Mouse (Mus musculus): ENCODE results near the gene Tfap2a. TPM values are rescaled to one million over a fixed set of nuclear protein-coding genes. Genes with fewer than 3 reads are reported as not detected.

Tfap2a gene
- not detected for total RNA-seq (2021)
- long read RNA-seq, experiment 1 = 0 reads
- long read RNA-seq, experiment 2 = 0 reads

DNA sequence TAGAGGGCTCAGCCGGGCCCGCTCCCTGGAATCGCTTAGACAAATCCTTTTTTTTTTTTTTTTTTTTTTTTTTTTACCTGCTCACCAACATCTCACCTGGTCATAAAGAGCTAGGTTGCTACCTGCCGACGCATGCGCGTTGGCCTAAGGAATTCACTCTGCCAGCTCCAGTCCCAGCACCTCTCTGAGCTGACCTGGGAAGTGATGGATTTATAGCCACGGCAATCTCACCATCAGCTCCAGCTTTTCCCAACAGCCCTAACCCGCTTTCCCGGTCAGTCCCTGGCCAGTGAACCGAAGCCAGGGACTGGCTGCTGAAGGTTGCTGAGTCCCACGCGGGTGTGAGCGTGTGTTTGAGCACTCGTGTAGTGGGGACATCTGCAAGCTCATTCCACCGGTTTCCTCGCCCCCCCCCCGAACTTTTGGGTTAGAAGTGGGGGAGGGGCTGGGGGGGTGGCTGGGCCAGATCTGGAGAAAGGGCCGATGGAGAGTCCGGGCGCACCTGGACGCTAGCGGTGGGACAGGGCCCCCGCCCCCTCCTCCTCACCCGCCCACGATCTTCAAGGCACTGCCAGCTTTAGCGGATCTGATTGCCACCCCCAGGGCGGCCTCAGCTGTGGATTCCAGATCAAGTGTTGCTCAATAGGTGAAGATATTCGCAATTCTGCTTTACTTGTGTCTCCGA, at the start of gene Tfap2a:
Gene Tfap2a, minus strand, starts transcription at position 181 of the 685 bp plus-strand sequence.
- no peak for DNase-seq
- intact Hi-C loops (cut with DNase I; ENCODE audit: low total_unique reads) = no loop called here

DNA sequence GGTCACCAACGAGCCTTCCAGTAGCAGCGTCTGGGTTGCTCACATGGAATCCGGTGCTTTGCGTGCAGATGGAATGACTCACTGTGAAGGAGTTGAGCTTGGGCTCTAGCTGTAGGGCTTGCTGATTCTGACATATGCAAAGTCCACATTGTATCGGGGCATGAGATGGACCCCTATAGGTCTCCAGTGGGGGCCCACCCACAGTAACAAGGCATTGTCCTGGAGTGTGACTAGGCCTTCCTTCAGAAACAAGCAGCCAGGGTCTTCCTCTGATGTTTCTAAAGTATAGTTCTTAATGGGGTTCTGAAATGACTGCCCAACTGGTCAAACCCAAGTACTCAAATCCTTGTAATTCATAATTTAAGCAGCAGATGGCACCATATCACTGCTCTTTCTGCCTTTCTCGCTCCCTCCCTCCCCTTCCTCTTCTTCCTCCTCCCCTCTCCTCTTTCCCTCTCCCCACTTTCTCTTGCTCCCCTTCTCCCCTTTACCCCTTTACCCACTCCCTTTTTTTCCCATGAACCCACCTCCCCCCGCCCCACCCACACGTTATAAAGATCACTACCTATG, 46.1 kb upstream of the Tfap2a start:
- intact Hi-C loops (cut with DNase I; ENCODE audit: low total_unique reads) = loop anchor here (10.0 kb wide), 1 partner anchor 451 kb away; no protein-coding TSS in a partner anchor
- DNase-seq = no peak

DNA sequence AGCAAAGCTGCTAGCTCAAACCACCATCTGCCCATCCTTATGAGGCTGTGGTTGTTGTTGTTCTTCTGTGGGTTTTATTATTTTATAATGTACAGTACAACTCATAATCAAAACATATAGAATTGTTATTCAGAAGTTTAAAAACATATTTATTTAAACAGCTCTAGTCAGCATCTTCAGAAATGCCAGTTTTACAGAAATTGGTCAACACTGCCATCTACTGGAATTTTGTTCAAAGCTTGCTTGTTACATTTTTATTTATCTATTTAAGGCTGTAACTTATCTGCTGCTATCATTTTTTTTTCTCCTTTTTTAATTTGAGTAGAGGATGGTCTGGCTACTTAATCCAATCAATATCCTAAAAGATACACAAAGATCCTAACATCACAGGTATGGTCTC, 19.8 kb upstream of the Tfap2a start:
- no peak for DNase-seq
- intact Hi-C loops (cut with DNase I; ENCODE audit: low total_unique reads) = loop anchor here (10.0 kb wide), 1 partner anchor 1313 kb away; no protein-coding TSS in a partner anchor

DNA sequence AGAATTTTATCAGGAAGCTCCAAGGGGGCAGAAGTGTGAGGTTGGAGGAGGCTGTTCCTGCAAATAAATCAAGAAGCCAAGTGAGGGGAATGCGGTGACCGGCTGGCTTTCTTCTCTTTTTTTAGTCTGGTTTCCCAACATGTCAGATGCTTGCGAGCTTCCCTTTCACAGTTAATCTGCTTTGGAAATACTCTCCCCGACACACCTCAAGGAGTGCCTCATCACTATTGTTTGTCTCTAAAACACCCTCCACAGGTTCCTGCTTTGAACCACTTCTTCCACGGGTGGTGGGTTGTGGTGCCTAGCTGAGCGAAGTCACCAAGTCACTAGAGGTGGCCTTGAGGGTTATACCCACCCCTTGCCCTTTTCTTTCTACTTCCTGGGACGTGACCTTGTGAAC, 18.2 kb upstream of the Tfap2a start:
- intact Hi-C loops (cut with DNase I; ENCODE audit: low total_unique reads) = loop anchor here (10.0 kb wide), 1 partner anchor 1312 kb away; no protein-coding TSS in a partner anchor
- no peak for DNase-seq

DNA sequence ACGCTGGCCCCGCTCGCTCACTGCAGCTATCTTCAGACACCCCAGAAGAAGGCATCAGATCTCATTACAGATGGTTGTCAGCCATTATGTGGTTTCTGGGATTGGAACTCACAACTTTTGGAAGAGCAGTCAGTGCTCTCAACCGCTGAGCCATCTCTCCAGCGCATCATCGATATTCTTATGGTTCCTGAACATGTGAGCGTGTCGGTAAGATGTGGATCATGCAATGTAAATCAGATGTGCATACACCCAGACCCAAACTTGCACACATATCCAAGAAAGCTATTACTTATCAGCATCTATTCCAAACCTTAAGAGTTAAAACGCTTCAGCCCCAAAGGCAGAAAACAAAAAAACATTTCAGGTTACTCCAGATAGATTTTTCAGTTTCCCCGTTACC, 15.9 kb upstream of the Tfap2a start:
- DNase-seq = no peak
- intact Hi-C loops (cut with DNase I; ENCODE audit: low total_unique reads) = loop anchor here (10.0 kb wide), 1 partner anchor 1309 kb away; no protein-coding TSS in a partner anchor

DNA sequence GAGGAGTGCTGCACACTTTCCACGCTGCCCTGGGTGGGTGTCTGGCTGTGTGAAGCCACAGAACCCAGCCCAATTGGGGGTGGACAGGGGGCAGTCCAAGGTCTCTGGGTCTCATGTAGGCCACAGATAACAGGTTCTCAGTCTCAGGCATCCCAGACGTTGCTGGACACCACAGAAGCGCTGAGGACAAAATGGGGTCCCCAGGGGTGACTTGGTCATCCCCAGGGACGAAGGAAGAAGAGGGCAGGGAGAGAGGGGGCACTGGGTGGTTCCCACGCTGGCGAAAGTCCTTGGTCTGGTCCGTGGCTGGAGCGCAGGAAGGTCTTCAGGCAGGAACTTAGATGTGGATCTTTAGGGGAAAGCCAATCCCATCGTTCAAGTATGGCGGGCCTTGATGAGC, 13.7 kb upstream of the Tfap2a start:
- intact Hi-C loops (cut with DNase I; ENCODE audit: low total_unique reads) = loop anchor here (10.0 kb wide), 1 partner anchor 1307 kb away; no protein-coding TSS in a partner anchor

DNA sequence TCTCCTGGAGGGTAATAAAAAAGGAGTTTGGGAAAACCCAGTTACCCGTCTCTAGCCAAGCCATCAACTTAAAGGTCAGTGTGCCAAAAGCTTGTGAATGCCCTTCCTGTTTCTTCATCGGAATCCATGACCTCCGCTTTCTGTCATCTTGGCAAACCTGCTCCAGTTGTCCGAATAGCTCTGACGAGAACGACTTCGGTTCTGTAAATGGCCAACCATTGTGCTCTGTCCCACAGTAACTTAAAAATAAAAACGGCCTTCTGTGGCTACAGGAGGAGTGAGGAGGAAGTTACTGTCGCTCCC, 11.4 kb upstream of the Tfap2a start:
- no peak for DNase-seq
- intact Hi-C loops (cut with DNase I; ENCODE audit: low total_unique reads) = no loop called here

More for the DNA sequence above, 13.7 kb upstream of the Tfap2a start:
- no peak for DNase-seq

DNA sequence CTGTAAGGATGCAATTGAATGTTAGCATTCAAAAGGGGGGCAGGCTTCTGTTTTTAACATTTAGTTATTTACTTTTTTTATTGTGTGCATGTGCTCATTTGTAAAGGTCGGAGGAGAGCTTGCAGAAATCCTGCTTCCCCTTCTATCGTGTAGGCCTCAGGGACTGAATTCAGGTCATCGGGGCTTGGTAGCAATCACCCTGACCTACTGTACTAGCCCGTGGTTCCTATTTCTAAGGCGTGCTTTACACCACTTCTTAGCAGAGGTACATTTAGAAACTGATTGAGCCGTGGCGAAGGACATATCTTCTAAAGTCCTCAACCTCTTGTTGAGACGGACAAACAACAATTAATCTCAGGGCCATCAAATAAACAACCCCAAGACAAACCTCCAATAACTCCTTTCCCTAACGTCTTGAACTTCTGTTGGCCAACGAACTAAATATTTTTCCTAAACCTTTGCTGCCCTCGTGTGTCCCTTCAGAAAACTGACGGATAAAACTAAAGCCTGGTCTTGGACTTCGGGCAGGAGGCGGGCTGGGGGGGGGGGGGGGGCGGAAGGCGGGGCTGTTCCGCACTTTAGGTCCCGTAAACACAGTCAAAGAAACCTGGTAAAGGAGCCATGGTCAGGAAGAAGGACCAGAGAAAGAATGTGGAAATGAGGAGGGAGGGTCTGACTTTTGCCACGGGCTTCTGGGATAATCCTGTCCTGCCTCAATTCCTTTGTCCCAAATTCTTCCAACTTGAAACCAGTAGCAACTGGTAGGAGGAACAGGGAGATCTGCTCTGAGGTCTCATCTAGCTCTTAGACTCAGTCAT, 10.8 kb upstream of the Tfap2a start:
- intact Hi-C loops (cut with DNase I; ENCODE audit: low total_unique reads) = no loop called here
- no peak for DNase-seq

DNA sequence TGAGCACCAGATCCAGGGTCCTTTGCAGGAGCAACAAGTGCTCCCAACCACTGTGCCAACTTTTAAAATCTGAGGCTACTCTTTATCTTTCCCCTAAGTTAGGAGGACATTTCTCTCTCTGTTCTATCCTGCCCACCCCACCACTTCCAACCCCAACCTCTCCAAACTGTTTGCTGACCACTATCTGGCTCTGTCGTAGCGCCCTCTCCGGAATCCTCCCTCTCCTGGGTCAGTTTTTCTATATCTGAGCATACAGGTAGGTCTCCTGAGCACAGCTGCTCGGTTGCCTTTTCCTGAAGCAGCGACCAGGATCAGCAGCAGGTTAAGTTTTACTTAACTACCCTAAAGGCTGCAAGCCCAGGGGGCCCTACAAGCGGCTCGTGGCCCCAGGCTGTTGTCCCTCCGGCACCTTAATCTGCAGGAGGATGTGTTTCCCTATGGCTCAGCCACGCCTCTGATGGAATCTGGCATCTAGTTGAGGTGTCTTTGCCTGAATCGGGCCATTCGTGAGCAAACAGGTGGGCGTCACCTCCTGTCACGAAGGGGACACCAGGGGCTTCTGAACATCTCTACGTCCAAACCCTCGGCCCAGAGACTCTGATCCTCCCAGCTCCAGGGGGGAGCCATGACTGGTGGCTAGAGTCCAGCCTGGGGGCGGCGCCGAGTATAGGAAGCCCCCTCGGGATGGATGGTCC, 6.1 kb upstream of the Tfap2a start:
- no peak for DNase-seq
- intact Hi-C loops (cut with DNase I; ENCODE audit: low total_unique reads) = no loop called here

DNA sequence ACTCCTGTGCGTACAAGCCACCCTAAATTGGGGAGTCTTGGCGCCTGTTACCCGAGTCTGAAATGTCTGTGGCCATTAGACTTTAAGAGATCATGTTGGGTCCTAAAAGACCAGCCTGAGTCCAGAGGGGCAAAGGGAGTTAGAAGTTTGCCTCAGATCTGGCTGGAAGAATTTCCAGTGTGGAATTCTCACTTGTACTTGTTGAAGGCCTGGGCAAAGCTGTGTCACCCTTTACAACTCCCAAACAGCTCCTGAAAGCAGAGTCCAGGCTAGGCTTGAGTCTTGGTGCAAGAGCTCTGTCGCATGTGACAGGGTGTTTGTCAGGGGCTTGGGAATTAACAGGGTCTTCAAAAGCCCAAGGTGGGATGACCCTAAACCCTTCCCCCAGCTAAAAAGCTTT, 5.0 kb upstream of the Tfap2a start:
- DNase-seq = no peak
- intact Hi-C loops (cut with DNase I; ENCODE audit: low total_unique reads) = no loop called here

DNA sequence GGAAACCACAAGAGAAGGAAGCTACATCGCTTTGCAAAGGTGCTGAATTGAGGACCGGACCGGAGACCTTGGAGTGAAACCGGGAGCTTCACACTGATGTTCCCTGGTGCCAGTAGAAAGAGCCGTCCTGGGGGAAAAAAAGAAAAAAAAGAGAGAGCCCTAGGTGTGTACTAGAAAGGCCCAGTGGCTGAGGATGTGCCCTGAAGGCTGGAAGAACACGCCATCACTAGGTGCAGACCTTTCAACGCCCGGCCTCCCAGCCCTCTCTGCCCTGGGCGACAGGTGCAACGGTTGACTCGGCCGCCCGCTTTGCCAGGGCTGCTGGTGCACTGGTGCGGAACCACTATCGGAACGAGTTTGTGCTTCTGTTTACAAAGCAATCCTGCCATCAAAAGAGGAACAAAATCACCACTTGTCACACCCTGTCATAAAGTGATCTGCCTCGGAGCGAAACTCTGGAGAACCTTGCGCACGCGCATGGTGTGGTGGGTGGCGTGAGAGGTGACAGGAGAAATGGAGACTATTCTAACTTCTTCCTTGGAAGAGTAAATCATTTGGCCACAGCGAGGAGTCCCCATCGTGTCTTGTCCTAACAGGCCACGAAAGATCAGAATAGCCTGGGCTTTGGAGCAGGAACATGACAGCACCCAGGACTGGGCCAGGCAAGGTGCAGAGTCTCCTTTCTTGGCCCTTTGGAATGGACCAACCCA, 3.8 kb upstream of the Tfap2a start:
- DNase-seq = no peak

DNA sequence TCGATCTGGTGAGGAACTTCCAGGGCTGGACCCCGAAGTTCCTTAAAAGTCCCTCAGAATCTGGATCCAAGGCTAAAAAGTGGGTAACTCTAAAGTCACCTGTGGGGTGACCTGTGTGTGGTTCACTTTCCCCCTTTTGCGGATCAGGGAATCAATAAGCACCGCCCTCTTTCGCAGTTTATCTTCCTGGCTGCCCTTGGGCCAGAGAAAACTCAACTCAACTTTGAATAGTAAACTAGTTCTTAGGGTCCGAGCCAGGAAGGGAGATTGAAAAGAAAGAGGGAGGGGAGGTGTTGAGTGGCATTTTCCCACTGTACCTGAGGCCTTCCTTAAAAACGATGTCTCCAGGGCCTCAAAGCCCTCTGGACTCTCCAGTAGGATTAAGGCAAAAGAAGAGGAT, 3.3 kb upstream of the Tfap2a start:
- intact Hi-C loops (cut with DNase I; ENCODE audit: low total_unique reads) = no loop called here
- no peak for DNase-seq

More for the DNA sequence above, 3.8 kb upstream of the Tfap2a start:
- intact Hi-C loops (cut with DNase I; ENCODE audit: low total_unique reads) = no loop called here

DNA sequence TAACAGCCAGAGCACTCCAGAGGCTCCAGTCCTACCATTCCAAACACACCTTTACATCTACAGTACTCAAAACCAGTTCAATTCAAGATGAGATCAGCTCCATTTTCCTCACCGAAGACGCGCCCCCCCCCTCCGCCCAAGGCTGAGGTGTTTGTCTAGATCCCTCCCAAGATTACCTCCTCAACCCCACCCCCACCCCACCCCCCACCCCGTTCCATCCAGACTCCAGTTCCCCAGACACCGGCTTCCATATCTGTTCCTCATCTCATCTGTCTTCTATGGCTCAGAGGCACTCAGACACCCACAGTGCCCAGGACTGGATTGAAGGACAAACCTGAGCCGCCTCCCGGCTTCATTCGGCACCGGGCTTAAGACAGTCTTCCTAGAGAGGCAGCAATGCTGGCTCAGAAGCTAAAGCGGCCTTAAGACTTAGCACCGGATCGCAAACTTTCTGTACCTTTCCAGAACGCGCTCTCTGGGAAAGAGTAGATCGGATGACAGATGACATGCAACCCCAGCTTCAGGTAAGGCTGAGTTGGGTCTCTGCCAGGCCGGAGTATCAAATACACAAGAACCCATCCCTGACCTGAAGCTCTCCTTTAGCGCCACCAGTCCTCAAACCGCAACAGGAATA, 2.7 kb upstream of the Tfap2a start:
- intact Hi-C loops (cut with DNase I; ENCODE audit: low total_unique reads) = no loop called here
- DNase-seq = no peak

DNA sequence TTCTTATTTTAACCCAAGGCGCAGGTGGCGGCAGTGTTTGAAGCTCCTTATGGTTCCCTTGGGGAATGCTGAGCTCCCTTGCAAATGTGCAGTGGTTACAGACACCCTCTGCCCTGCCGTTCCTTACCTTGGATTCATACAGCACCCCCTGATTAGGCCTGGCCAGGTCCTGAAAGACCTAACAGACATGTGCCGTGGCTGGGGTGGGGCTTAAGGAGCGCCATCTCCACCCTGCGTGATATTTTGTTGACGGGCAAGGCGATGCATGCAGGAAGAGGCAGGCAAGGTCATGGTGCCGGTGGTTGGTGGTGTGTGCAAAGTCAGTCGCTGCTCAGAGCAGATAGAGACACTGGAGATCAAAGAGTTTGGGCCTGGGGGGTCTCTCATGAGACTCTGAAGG, 1.7 kb upstream of the Tfap2a start:
- intact Hi-C loops (cut with DNase I; ENCODE audit: low total_unique reads) = no loop called here
- DNase-seq = no peak

DNA sequence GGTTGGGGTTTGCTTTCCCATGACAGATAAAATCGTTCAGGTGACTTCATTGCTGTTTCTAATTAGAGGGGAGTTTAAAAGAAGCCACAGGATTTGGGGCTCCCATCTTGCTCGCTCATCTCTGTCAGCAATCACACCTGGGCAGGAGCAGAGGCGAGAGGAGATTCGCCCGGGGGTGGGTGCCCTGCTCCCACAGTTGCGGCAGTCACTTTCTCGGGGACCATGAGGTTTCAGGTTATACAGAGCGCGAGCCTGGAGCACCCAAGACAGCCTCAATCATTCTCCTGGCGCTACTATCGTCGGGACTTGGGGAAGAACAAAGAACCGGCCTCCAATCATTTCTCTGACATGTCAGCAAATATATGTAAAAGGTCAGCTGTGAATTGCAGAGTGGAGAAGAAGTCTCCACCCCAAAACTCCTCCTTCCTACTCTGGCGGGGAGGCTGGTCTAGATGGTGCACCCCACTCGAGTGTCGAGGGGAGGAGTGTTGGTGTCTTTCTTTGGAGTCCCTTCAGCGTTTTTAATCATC, 1.0 kb upstream of the Tfap2a start:
- no peak for DNase-seq
- intact Hi-C loops (cut with DNase I; ENCODE audit: low total_unique reads) = no loop called here

DNA sequence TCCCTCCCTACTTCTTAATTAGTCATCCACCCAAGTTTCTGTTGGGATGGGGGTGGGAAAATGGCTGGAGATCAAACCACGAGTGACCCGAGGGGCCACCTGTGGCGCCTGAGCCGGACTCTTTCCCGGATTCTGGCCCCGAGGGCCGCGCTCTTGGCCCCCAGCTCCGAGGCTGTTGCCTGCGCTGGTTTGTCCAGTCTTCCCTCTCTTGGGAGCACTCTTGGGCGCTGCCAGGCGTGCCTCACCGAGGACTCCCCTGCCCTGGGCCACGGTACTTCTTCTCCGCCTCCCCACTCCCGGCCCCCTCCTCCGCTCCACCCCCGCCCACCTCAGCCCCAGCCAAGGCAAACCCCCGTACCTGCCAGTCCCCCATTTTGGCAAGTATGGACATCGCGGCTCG, 415 bp downstream of the Tfap2a start:
- no peak for DNase-seq
- intact Hi-C loops (cut with DNase I; ENCODE audit: low total_unique reads) = no loop called here

DNA sequence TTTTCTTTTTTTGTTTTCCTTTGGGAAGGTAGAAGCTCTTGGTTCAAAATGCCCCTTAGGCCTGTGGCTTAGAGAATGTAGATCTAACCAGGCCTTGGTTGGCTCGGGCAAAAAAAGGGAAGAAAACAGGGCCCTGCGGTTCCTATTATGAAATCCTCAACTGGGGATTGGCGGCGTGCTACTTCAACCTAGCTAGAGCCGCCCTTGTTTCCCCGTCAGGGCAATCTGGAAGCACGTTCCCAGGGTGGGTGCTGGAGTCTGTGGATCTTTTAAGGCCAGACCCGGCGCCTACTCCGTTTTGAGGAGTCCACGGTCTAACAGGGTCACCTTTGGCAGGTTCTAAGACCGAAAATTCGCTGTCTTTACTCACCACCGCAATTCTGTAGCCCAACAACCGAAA, 1.1 kb downstream of the Tfap2a start:
- intact Hi-C loops (cut with DNase I; ENCODE audit: low total_unique reads) = no loop called here
- no peak for DNase-seq

DNA sequence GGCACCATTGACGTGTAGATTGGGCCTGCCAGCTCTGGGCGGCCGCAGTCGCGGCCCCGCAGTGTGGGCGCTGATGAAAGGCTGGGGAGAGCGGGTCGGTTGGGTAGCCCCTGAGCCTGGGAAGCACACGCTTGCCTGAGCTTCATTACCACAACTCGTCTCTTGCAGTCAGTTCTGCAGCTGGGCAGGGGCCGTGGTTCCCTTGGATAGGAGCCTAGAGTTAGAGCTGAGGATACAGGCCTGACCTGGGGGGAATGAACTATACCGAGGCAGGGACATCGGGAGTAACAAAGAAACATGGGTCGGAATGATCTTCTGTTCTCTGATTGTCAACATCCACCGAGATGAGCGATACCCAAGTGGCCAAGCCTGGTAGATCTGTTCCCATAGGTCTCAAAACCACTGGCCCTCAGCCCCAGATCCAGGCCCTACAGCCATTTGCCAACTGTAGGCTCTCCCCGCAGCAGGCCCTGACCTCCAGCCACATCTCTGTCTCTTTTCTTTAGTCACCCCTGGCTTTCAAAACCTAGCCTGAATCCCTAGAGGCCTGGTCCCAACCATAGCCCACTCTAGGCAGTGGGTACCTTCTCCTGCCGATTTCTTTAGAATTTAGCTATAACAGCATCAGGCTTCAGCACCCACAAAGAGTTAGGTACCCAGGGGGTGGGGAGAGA, 1.9 kb downstream of the Tfap2a start:
- intact Hi-C loops (cut with DNase I; ENCODE audit: low total_unique reads) = no loop called here
- no peak for DNase-seq

Data from gastrocnemius, postnatal 14 days (tissue).